Mouse (Mus musculus) inflammation-experienced regulatory T-cells, adult 16 weeks (primary cell): ENCODE measurements around the gene Cldn34b4. TPM values are rescaled to one million over a fixed set of nuclear protein-coding genes. Genes with fewer than 3 reads are reported as not detected.

Experiments
- polyA plus RNA-seq: library from polyadenylated mRNA; unstranded; fragments of 100-300 nt; shearing (Covaris generic); gene quantifications from one replicate; pipeline ENCODE4 v1.2.1, GENCODE M21; 2017

Gene Cldn34b4
- polyA plus RNA-seq = not detected

GRCm38 (mm10) chrX:76393050-76393449 lies at the start of gene Cldn34b4:
Gene Cldn34b4, plus strand, starts transcription at chrX:76393350.

Other genes with a start within 250 kb of the Cldn34b4 start
- gene Cldn34b3, start 129.0 kb upstream of the Cldn34b4 start, polyA plus RNA-seq = not detected
- not detected for gene Cldn34d, start 209.6 kb downstream of the Cldn34b4 start, polyA plus RNA-seq